Mouse (Mus musculus): ENCODE measurements around the gene Etnk2.
A peak's percentile ranks its signal among the peaks of the same experiment; 100 is the strongest.

Etnk2 gene

GRCm38 (mm10) chr1:133382552-133383155 lies 19.3 kb downstream of the Etnk2 start:
- peak; percentile 59 for DNase-seq (ENCODE audit: low spot score)

DNA sequence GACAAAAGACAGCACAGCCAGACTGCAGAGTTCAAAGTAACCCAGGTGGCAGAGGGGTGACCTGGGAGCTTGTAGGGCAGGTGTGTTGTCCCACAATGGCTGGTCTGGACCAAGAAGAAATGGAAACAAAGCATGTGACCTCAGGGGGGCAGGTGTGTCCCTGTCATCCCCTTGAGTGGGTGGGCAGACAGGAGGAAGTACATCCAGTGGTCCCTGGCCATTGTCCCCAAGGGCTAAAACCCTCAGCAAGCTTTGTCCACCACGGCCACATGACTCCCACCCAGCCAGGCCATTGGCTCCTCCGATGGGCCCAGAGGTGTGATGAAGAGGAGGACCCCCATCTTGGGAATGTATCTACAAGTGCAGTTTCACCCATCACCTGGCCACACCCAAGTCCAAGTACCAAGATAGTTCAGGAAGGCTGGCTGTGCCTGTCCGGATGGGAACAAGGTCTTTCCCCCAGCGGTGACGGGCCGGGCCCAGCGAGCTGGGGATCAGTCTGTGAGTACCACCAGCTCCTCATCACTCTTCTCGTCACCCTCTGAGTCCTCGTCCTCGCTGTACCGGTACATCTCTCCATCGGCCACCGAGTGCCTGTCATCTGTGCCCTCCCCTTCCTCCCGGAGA lies 19.9 kb downstream of the Etnk2 start:
- no peak for DNase-seq (ENCODE audit: low spot score)

GRCm38 (mm10) chr1:133385506-133385905 lies 22.1 kb downstream of the Etnk2 start:
- DNase-seq (ENCODE audit: low spot score): peak; percentile 89

DNA sequence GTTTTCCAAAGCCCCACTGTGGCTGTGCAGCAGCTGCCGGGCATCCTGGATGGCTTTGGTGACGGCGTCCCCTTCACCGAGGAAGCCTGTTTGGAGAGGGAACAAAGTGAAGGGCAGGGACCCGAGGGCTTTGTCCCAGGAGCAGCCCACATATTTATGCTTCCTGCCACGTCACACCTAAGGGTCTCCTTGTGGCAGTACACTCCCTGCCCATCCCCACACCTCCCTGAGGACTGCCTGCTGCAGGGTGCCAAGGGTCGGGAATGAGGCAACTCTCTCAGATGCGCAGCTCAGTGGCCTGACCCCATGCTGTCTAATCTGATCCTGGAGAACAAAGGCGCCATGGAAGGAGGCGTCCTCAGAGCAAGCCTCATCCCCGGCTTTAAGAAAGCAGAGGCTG lies 22.8 kb downstream of the Etnk2 start:
- no peak for DNase-seq (ENCODE audit: low spot score)

DNA sequence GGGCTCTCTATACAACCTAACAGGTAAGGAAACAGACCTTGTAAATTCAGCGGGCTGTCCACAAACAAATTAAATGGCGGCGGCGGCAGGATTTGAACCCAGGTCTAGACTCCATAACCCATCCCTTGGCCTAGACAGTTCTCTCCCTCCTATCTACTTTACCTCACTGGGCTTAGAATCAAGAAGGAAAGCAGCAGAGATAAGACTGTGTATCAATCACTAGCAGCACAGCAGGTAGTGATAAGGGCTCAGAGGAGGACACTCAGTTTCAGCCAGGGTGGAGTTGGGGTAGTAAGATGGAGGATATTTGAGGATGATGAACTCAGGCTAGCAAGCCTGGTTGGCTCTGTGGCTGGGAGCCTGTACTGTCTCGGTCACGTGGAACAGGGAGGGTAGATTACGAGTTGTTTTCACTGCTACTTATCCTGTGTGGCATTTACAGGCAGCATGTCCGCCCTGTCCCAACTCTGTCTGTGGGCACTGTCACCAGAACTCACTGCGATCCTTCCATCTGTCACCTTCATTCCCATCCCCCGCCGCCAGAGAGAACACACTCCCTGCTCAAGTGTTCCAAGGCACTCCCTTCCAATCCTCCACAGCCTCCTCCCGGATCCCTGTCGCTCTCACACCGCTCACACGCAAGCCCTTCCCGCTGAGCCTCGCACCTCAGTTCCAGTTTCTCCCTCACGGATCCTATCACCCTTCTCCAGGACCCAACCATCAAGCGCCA lies 24.3 kb downstream of the Etnk2 start:
- DNase-seq (ENCODE audit: low spot score): no peak

DNA sequence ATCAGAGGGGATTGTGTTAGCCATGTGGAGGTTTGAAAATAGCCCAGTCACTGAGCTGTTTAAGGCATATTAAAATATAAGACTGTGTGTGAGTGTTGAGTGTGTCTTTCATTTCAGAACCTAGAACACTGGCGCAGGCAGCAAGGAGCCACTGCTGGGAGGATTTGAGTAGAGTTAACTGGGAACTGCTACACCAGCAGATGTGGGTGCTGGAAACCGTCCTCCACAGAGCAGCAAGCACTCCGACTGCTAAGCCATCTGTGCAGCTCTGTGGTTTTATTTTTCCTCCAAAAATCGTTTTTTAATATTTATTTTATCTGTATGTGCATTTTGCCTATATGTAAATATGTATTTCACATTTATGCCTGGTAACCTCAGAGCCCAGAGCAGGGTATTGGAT lies 31.3 kb downstream of the Etnk2 start:
- DNase-seq (ENCODE audit: low spot score): no peak

- DNase-seq (ENCODE audit: low spot score): no peak
Observed at GRCm38 (mm10) chr1:133396693-133397092, 33.3 kb downstream of the Etnk2 start.

- no peak for DNase-seq (ENCODE audit: low spot score)
Observed at GRCm38 (mm10) chr1:133397094-133397482, 33.7 kb downstream of the Etnk2 start.

DNA sequence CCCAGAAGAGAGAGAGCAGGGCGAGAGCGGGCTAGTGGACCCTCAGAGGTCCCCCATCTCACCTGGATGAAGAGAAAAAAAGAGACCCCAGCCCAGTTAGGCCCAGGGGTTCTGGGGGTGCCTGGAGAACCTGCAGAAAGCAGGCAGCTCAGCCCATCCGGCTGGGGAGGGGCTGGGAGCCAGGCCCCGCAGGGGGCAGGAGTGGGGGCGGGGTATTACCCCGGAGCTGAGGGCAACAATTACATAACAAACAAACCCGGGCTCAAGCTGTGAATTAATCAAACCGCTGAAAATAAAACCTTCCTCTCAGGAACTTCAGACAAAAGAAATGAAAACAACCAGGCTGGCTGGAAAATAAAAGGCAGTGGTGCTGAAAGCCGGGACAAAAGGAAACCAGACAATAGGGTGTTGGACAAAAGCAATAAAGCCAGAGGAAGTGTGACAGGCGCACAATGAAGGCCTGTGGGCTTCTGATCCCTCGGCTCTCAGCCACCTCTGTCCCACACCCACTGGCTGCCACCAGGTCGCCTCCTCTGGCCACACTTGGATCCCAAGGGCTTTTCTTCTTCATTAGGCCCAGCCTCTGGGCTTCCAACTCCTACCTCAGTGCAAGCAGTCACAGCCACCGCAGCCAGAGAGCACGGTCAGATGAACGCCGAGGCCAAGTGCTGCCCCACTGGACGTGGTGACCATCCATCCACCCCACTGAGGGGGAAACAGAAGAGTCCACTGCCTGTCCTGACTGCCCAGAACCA lies 34.3 kb downstream of the Etnk2 start:
- DNase-seq (ENCODE audit: low spot score): no peak

- no peak for DNase-seq (ENCODE audit: low spot score)
Observed at GRCm38 (mm10) chr1:133400014-133400725, 36.8 kb downstream of the Etnk2 start.

- DNase-seq (ENCODE audit: low spot score): no peak
Observed at GRCm38 (mm10) chr1:133404005-133404404, 40.6 kb downstream of the Etnk2 start.

GRCm38 (mm10) chr1:133406614-133407013 lies 43.2 kb downstream of the Etnk2 start:
- DNase-seq (ENCODE audit: low spot score): no peak

DNA sequence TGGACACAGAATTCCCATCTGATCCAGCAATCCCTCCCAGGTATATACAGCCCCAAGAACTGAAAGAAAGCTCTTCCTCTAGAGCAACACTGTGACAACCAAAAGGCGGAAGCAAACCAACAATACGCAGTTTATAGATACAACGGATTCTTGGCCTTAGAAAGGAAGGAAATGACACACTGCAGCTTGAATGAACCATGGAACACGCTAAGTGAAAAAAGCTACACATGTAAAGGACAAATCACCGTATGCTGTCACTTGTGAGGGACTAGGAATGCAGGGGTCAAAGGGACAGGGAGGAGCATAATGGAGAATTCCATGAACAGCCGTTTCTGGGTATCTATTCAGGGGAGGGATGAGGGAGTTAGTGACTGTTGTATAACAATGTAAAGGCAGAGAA lies 44.1 kb downstream of the Etnk2 start:
- DNase-seq (ENCODE audit: low spot score): no peak

GRCm38 (mm10) chr1:133408321-133408720 lies 44.9 kb downstream of the Etnk2 start:
- DNase-seq (ENCODE audit: low spot score): peak; percentile 30

DNA sequence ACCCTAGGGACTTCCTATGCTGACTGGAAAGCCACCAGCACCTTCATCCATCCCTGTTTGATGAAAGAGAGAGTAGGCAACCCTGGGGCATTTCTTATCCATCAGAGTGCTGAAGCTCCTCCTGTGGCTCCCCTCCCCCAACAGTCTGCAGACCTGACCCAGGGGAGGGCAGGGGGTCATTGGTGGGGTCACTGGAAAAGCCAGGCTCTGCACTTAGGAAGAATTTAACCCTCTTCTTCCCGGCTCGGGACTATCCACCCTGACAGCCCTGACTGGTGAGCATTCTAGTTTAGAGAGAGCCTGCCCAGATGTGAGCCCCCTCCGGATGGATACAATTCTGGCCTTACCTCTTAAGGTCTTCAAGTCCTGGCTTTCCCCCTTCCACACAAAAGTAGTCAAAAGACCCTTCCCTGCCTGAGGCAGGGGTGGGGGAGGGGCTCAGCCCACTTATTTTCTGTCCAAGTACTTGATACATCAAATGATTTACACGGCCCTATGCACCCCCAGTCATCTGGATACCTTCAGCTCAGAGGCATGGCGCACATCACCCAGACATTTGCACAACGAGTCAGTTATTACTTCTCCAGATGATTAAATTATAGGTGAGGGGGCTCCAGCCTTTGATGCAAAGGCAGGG lies 45.6 kb downstream of the Etnk2 start:
- peak; percentile 44 for DNase-seq (ENCODE audit: low spot score)

- DNase-seq (ENCODE audit: low spot score): peak; percentile 26
Observed at GRCm38 (mm10) chr1:133409786-133410185, 46.4 kb downstream of the Etnk2 start.

DNA sequence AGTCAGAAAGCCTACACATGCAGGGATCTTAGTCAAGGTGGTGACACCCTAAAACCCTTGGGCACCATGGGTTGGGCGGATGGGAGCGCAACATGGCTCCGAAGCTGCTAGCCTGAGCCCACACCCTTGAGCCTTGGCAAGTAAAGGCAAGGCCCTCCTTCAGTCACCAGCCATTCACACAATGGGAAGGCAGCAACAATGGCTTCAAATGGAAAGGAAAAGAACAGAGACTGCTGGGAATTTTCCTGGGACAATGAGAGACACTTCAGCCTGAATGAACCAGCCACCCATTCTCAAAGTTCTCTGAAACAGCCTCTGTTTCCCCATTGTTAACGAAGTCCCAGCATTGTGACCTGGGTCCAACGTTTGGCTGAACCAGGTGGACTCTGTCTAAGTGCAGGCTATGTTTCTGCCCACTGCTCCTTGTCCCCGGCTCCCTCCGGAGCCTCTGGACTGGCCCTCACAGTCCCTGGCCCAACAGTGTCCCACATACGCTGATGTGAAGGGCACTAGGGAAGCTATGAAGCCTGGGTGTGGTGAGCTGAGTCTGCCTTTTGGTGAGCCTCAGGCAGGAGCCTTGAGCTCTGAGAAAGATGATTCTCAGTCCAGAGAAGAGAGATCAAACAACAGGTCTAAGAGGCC lies 48.3 kb downstream of the Etnk2 start:
- DNase-seq (ENCODE audit: low spot score): peak; percentile 38

- DNase-seq (ENCODE audit: low spot score): peak; percentile 41
Observed at GRCm38 (mm10) chr1:133412941-133413340, 49.6 kb downstream of the Etnk2 start.

DNA sequence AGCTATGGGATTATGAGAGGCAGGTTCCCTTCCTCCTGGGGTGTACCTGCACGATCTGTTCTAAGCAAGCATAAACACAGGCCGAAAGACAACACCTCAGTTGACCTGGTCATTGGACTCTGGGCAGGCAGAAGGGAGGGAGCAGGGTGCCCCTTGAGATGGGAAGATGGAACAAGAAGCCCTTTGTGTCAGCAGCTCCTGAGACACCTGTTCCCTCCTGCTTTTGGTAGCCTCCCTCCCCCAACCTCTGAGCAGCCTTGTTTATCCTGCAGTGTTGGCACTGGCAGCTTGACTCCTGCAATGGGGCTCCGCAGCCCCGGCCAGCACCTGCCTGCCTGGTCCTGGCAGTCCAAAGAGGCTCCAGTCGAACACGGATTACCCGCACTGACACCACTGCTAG lies 51.7 kb downstream of the Etnk2 start:
- peak; percentile 40 for DNase-seq (ENCODE audit: low spot score)

DNA sequence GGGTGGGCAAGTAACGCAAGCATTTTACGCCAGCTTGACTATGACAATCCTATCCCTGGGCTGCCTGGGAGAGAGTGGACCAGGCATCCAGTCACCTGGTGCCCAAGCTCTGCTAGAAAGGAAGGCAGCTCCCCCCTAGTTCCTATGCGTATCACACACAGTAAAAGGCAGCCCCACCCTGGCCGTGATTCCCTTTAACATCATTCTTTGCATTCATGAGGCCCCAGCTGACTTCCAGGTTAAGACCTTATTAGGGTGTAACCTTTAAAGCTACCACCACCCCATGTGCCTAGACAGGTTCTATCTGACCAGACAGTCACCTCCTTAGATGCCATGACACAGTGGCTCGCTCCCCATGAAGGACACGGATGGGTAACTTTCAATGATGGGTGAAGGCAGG lies 52.1 kb downstream of the Etnk2 start:
- no peak for DNase-seq (ENCODE audit: low spot score)

DNA sequence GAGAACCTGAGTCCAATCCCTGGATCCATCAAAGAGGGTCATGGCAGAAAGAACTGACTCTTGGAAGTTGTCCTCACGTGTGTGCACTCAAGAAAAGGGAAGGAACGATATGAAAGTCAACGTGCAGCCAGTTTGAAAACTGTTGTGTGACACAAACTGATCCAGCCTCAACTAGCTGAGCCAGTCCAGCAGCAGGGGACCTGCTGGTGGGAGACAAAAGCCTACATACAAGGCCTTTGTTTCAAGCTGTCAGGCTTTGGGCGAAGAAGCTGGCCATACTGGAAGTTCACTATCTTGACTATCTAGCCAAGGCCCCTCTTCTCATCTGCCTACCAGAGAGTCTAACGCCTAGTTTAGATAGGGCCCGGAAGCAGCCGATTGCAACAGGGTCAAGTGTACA lies 53.1 kb downstream of the Etnk2 start:
- DNase-seq (ENCODE audit: low spot score): peak; percentile 35

Data from testis, postnatal 10 days (tissue).